Mouse (Mus musculus): Measurements from ENCODE around the gene Borcs8.

The Borcs8 gene

DNA sequence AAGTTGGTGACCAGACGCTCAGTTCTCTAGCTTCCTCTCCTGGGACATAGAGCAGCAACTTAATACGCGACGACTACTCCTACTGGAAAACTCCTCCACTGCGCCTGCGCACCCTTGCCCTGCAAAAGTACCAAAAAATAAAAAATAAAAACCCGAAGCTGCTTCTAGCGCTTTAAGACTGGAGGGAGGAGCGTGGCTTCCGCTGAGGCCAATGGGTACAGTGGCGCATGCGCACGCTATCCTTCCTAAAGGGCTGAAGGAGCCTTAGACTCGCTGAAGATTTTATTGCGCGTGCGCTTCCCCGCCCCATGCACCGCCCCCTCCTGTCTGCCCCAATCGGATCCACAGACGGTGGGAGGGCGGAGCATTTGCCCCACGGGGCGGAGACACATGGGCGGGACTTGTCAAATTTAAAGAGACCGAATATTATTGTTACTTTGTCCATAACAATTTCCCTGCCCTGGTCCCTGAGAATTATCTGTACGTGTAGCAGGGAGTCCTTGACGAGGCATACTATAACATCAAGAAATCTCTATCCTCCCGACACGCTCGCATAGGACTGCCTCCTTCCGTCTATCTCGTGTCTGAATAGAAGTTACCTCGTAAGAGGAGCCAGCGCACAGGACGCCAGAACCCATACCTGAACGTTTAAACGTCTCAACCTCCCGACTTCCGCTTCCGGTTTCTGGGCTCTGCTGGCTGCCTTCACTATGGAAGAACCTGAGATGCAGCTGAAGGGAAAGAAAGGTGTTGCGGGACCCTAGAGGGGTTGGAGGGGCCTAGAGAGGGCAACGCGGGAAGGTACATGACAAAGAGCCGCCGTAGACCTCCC, at the start of gene Borcs8, which contains the start of the genes Rfxank and Mef2b:
Borcs8 (plus strand) TSS at position 474 of the 832 bp plus-strand sequence.
Rfxank (minus strand) TSS at position 129 of the 832 bp plus-strand sequence.
Mef2b (plus strand) TSS at position 686 of the 832 bp plus-strand sequence.
- peak; percentile 98 for DNase-seq (ENCODE audit: low spot score in 2 of 2)

DNA sequence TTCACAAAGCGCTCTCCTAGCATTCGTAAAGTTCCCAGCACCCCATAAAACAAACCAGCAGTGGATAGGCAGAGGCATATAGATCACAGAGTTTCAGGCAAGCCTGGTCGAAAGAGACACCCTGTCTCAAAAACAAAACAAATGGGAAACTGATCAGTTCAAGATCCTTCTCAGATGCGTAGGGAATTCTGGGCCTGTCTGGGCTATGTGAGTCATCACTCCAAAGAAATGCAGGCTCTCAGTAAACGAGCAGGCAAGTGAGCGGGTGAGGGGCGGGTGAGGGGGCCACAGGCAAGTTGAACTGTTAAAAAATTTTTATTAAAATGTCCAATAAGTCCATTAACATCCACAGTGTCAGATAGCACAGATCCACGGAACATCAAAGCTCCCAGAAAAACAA, 46.5 kb upstream of the Borcs8 start:
- DNase-seq (ENCODE audit: low spot score in 2 of 2) = no peak

DNA sequence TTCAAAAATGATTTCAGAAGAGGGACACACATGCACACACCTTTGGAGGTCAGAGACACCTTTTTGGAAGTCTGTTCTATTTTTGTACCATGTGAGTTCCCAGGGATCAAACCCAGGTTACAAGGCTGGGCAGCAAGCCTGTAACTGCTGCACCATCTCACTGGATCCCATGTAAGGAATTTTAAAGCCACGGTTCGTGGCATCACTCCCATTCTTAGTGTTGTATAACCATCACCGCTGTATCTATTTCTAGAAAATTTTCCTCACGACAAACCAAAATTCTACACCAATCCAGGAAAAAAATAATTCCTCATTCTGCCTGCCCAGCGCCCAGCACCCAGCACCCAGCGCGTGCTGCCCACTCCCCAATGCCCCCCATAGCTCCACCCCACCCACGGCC, 40.0 kb upstream of the Borcs8 start:
- DNase-seq (ENCODE audit: low spot score in 2 of 2) = peak in 1 of 2 experiments; percentile 82

DNA sequence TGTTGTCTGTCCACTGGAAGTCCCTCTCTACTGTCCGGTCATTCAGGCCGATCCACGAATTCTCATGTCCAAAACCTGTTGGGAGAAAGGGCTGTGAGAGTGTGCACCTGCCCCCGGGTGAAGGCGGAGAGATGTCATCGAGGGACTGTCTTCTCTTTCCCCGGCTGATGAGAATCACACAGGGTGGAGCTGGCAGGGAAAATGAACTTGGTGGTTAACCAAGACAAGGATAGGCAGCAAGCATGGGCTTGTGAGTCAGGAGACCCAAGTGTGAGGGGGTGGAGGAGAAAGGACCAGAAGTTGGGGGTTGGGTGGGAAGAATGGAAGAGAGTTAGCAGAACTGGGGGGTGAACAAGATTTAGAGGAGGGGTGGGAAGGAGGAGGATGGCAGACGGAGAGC, 39.1 kb upstream of the Borcs8 start:
- no peak for DNase-seq (ENCODE audit: low spot score in 2 of 2)

DNA sequence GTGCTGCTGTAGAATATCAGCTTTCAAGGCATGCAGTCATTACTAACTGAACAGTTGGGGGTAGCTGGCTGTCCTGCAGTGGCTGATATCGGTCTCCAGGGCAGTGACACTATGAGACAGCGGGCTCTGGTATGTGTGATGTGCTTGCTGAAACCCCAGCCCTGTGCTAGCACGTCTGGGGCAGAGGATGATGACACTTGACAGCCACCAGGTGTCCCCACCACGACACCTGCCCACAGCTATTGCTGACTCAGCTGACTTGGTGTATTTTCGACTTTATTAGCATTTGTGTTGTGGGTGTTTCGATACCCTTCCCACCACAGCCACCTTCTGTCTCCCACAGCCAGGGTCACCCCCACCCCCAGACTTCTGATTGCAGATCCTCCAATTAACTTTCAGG, 34.8 kb upstream of the Borcs8 start:
- no peak for DNase-seq (ENCODE audit: low spot score in 2 of 2)

DNA sequence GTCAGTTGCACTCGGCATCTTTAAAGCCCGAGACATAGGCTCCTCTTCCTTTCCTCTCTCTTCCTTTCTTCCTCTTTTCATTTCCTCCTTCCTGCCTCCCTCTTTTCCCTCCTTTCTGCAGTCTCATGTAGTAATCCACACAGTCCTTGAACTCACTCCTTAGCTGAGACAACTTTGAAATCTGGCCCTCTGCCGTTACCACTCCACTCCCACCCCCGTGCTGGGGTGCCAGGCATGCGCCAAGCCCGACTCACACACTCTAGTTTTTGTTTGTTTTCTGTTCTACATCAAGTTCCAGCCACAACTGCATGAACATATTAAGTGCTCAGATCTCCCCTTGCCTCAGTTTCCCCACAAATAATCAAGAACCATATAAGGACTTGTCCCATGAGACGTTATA, 34.4 kb upstream of the Borcs8 start:
- DNase-seq (ENCODE audit: low spot score in 2 of 2) = no peak

DNA sequence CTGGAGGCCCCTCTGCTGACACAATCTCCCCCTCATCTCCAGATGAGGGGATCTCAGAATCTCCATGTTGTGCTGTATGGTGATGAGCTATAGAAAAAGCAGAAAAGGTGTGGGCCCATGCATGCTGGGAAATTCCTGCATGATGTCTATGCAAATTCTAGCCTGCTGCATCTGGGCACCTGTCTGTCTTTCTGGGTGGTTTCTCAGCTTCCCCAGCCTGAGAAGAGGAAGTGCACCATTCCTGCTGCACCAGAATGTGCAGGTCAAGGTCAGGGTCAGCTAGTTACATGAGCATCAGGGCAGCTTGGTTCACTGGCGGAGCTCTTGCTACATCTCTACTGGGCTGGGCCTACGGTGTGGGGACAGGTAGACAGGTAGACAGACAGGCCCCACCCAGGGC, 28.8 kb upstream of the Borcs8 start:
- no peak for DNase-seq (ENCODE audit: low spot score in 2 of 2)

DNA sequence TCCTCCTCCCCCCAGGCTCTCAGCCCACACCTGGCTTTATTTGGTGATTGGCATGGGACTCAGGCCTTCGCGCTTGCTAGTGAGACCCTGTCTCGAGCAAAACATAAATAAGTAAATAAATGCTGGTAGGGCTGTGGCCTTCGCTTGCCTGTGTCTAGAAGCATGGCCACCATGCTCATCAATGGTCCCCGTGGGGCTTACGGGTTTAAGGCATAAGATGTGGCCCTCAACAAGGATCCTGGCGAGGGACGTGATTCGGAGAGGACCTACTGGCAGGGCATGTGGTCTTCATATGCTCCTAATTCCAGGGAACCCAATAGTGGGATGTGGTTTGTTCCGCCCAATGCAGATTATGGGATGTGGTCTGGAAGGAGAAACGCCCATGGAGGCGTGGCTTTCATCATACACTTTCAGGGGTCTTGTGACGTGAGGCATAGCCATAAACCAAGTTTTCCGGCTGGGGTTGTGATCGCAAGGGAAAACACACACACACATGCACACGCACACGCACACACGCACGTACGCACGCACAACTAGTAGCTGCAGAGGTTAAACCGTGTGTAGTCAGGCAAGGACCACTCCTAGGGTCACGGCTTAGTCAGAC, 28.0 kb upstream of the Borcs8 start:
- DNase-seq (ENCODE audit: low spot score in 2 of 2) = no peak

DNA sequence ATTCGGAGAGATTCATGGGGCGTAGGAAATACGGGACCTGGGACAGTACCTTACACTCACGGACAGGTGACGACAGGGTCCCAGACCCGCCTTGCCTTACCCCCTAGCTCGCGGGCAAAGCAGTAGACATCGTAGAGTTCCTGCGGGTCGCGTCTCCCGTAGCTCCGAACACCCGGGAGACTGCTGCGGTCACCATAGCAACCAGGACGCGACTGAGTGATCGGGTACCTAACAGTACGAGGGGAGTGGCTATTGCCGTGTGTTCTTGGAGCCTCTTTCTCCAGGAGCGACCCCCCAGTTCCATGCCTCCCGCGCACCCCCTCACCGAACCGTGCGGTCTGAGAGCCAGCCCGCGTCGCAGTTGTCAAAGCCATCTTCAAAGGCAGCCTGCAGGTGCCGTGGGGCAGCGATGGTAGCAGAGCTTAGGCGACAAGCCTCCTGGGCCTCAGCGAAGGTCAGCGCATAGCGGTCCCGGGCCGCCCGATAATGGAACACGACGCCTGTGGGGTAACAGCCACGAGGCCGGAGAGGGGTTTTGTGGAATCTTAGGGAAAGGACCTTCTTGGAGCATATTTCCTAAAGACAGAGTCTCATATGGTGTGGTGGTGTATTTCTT, 26.8 kb upstream of the Borcs8 start:
- no peak for DNase-seq (ENCODE audit: low spot score in 2 of 2)

DNA sequence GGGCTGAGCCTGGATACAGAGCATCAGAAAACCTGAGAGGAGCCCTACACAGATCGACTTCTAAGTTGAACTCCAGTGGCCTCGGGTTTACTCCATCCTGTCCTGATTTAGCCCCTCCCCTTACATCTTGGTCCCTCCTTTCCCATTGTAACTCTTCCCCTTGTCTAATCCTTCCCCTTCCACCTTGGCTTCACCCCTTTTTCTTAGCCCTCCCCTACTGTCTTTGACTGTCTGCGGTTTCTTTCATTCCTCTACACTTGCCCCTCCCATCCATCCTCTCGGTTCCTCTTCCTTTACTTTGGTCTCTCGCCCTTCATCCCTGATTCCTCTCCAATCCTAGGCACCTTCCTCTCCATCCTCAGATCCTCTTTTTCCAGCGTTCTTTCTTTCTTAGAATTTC, 24.8 kb upstream of the Borcs8 start:
- no peak for DNase-seq (ENCODE audit: low spot score in 2 of 2)

DNA sequence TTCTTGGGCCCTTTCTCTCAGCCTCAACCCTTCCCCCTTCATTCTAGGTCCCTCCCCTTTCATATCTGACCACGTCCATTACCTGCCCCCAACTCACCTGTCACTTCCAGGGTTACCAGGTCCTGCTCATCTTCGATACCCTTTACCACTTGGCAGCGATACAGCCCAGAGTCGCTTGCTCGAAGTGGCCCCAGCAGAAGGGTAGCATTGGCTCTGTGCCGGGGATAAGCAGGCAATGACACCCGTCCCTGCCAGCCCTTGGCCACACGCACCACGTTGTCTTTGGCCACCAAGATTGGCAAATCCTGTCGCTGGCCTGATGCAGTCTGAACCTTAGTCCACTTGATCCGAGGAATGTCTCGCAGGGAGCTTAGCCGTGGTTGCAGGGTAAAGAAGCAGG, 24.4 kb upstream of the Borcs8 start:
- no peak for DNase-seq (ENCODE audit: low spot score in 2 of 2)

DNA sequence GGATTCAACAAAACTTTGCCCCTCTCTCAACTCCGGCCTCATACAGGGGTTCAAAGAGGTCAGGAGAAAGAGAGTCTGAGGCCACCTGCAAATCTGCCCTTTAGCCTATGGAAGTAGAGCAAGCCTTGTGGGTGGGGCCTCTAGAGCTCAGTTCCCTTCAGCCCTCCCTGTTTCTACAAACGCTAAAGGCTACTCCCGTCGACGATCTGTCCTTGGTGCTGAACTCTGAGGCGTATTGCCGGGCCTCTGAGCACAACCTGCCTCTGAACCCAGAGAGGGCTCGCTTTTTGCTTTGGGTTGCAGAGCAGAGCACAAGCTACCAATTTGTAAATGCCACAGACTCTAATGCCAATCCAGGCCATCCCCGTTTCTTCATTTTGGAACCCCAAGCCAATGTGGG, 21.7 kb upstream of the Borcs8 start:
- DNase-seq (ENCODE audit: low spot score in 2 of 2) = no peak

DNA sequence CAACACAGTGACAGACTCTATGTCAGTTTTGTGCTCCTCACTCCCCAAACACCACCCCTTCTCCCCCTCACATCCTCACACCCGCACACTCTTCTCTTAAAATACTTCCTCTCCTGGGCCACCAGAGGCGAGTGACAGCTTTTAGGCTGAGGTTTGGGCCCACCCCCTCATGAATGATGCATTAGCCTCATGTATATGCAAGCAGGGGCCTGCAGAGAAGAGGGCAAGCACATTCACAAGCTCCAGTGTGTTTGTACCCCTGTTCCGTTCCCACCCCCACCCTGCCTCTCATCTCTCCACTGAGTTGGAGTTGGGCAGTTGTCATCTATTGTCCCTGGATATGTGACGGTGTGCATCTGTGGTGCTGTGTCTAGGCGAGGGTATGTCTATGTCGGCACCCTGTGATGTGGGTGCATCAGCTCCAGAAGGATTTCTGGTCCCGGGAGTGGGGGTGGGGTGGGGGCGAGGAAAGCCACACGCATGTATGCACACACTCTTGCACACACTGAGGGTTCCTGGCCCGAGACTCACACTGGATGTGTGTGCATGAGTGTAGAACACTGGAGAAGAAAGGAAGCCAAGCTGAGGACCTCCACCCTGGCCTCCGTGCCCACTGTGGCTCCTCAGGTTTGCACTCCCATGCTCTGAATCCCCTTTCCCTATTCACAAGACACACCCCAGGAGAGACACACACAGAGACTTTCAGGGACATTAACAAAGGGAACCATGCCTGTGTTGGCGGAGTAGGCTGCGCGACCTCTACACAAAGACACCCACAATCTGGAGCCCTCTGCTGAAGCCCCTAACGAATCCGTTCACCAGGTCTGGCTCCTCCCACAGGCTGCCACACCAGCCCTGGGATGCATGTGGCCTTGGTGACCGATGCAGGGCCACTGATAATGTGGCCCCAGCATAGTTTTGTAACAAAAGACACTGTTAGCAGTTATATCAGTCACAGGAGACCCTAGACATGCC, 20.3 kb upstream of the Borcs8 start:
- peak; percentile 74 to 86 for DNase-seq (ENCODE audit: low spot score in 2 of 2)

DNA sequence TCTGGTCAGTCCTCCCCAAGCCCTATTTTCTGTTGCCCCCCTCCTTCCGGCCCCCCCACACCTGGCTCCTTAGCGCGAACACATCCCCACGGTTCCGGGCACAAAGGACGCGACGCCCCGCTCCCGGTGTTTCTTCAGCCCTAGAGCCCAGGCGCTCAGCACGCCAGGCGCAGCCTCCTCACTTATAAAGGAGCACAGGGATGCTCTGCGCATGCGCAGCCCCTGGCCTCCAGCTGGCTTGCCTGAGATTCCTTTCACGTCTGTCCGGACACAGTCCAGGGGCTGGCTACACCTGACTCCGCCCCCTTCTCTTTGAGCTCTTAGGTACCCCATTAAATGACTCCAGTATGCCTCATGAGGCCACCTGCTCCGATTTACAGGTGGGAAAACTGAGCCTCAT, 18.6 kb upstream of the Borcs8 start, which contains the start of gene Ncan:
Ncan (minus strand) TSS at position 207 of the 400 bp plus-strand sequence.
- peak; percentile 92 to 93 for DNase-seq (ENCODE audit: low spot score in 2 of 2)

DNA sequence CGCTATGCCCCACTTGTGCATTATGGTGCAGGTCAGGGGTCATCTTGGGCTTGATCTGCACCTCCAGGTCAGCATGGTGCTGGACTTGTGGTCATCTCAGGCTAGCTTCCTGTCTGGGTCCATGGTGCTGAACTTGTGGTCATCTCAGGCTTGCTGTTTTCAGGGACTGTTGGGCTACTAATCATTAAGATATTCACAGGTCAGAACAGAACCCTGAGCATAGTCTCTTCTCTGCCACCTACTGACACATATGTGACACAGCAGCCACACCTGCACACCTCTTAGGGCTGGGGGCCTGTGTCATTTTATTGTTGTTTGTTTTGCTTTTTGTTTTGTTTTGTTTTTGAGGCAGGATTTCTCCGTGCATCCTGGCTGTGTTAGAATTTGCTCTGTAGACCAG, 16.4 kb upstream of the Borcs8 start:
- no peak for DNase-seq (ENCODE audit: low spot score in 2 of 2)

DNA sequence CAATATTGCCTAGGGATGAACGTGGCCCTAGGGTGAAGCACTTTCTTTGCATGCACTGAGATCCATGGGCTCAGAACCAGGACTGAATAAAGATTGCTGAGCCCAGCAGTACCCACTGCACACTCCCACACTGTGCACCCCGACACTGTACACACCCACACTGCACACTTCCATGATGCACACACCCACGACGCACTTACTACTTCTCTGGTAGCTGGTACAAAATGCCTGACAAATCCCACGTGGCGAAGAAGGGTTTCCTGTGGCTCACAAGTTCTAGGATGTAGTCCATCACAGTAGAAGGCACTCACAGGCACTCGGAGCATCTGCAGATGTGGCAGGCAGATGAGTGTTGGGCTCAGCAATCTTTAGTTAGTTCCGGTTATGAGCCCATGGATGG, 14.3 kb upstream of the Borcs8 start:
- peak in 1 of 2 experiments; percentile 46 for DNase-seq (ENCODE audit: low spot score in 2 of 2)

DNA sequence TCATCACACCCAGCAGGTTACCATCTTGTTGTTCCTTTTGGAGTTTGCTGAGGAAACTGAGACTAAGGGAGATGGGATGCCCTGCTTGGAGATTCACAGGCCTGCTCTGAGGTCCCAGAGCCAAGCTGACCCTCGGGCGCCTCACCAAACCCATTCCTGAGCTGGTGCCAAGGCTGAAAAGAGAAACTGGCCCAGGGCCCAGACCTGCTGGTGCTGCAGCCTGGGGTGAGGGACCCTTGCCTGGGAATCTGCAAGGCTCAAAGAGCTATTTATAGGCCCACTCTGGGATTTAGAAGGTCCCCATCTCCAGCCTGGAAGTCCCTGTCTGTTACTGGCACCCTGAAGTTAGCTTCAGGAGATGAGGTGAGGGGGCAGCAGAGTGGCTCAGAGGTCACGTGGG, 10.9 kb upstream of the Borcs8 start:
- DNase-seq (ENCODE audit: low spot score in 2 of 2) = peak; percentile 45 to 67

DNA sequence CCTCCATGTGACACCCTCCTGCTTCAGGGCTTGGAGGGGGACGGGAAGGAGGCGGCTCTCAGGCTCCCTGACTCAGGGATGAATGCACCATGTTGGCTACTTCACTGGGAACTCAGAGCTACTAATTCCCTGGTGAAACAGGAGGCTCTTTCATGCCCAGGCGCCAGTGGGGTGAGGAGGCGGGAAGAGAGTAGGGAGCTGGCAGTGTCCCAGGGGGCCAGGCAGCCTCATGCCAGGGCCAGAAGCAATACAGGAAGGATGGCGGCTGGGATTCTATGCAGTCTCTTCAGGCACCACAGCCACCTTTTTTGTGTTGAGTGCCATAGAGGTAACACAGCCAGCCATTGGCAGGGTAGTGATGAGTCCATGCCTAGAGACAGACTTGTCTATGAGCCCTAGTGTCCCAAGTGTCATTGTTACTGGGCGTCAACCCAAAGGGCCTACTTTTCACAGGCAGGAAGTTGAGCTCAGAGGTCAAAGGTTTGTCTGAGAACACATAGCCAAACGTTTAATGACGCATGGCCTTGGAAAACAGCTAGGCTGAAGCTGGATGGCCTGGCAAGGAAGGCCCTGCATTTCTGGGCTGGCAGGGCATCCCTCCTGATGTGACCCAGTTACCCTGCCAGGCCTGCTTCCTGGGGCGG, 9.9 kb upstream of the Borcs8 start:
- peak; percentile 74 to 79 for DNase-seq (ENCODE audit: low spot score in 2 of 2)

DNA sequence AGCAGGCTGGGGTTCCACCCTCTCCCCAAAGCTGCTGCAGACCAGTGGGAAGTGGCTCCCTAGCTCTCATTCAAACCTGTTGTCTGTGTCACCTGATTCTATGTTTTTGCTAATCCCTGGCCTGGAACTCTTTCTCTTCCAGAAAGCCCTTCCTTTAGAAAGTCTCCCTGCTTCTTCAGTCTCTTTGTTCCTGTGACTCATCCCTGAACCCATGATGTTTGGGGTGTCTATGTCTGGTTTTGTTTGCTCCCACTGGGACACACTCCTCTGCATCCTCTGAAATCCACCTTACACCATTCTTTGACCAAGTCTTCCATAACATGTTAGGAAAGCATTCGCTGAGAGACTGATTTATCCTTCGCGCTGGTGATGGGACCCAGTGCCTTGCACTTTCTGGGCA, 9.2 kb upstream of the Borcs8 start:
- no peak for DNase-seq (ENCODE audit: low spot score in 2 of 2)

DNA sequence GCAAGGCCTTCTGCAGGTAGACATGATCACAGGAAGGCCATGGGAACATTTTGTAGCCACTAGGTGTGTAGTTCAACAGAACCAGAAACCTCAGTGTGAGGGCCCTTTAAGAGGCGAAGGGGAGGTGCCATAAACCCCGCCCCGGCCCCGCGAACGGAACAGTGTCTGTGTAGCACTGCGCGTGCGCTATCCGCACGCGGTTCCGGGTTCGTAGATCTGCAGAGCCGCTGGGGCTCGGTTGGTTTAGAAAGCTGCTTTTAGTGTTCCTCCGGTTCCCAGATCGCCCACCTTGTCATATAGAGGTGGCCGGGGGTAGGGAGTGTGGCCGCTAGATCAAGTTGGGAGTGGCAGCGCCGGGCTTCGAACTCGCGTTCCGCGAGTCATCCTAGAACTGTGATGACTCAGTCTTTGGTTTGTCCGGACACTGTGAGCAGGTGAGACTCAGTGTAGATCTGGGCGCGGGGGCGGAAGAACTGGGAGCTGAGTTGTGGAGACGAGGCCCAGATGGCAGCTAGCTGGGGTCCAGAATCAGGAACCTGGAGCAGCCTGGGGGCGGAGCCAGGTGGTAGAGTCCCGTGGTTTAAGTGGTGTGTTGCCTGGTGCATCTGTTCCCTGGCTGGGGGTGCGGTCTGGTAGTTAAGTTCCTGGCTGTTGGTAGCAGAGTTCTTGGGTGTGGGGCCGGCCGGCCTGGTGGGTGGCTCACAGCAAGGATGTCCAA, 8.0 kb upstream of the Borcs8 start, which contains the start of gene Nr2c2ap:
Nr2c2ap (plus strand) TSS at position 168 of the 718 bp plus-strand sequence.
- peak; percentile 76 to 79 for DNase-seq (ENCODE audit: low spot score in 2 of 2)
